Mouse (Mus musculus) ES-E14 (cell line): ENCODE measurements at regions not wholly inside any gene's neighbourhood (a gene's known extent, or its start where the extent isn't known, plus 50 kb on each side); places are given as distances from the start of the nearest gene placed in this dataset.

Experiments used
- CHD2 ChIP-seq: IDR thresholded peaks from 2 replicates; pipeline ENCODE4 v1.6.1; 2014; ENCODE audit warnings: mild to moderate bottlenecking, low read depth, low read length, inconsistent platforms
- ZC3H11A ChIP-seq: IDR thresholded peaks from 2 replicates; pipeline ENCODE4 v1.6.1; 2012; ENCODE audit warnings: low read depth, mild to moderate bottlenecking, inconsistent platforms, low read length, borderline replicate concordance

DNA sequence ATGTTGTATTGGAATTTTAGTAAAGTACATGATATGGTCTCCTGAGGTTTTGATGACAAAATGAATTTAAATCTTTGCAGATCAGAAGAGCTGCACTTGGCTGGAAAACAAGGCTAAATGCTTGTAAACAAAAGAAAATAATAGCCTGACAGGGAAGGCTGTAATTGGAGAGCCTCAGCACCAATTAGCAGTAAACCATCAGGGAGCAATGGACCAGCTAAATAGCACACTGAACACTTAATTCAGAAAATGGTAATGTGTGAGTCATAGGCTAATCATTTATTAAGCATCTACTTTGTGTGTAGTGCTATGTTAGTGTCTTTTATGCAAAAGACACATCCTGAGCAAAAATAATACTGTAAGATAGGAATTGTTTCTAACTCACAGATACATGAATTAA lies 152.0 kb upstream of the Tbx18 start:
- TF ChIP-seq CHD2 (no peak), ZC3H11A (no peak)
